Mouse (Mus musculus): Measurements from ENCODE around the gene Pik3r2. TPM values are rescaled to one million over a fixed set of nuclear protein-coding genes. Genes with fewer than 3 reads are reported as not detected.

Pik3r2 gene
- polyA plus RNA-seq, 1 experiment from 2014 or later: 30.1 TPM

GRCm38 (mm10) chr8:70758616-70759561, 17.6 kb downstream of the Pik3r2 start:
- no peak overlapping the region for H3K27ac ChIP-seq (replicated peaks; ENCODE audit: low read depth, low read length)
- H3K9me3 ChIP-seq (replicated peaks; ENCODE audit: control insufficient read depth, low read length): no peaks in the 10 kb centered on the region
- no peak for ATAC-seq (replicated peaks; ENCODE audit: insufficient number of reproducible peaks, low FRiP score, low TSS enrichment, low read depth)
- H3K4me2 ChIP-seq (ENCODE audit: low read depth, low read length): no peak overlapping the region
- no peak for DNase-seq (ENCODE audit: low spot score)
- WGBS: 75% methylated on average over 19 of the region's 19 CpGs
- H3K4me3 ChIP-seq (ENCODE audit: low read depth, low read length): no peak overlapping the region
- no peaks in the 10 kb centered on the region for H3K27me3 ChIP-seq (ENCODE audit: control insufficient read depth, insufficient read depth, low read length)
- no peaks in the 10 kb centered on the region for H3K36me3 ChIP-seq (replicated peaks; ENCODE audit: control insufficient read depth, insufficient read depth, low read depth, low read length)
- no peaks in the 10 kb centered on the region; the same call in 1 of the 2 replicates for H3K4me1 ChIP-seq (ENCODE audit: control insufficient read depth, insufficient read depth, low read length)
- H3K9ac ChIP-seq (replicated peaks; ENCODE audit: low read length): no peak overlapping the region; the same call in 1 of the 2 replicates

GRCm38 (mm10) chr8:70758308-70758615, 18.3 kb downstream of the Pik3r2 start:
- Histone ChIP-seq H3K9me3 (replicated peaks; ENCODE audit: control insufficient read depth, low read length) (no peaks in the 10 kb centered on the region), H3K4me3 (ENCODE audit: low read depth, low read length) (no peak overlapping the region), H3K36me3 (replicated peaks; ENCODE audit: control insufficient read depth, insufficient read depth, low read depth, low read length) (no peaks in the 10 kb centered on the region), H3K4me1 (ENCODE audit: control insufficient read depth, insufficient read depth, low read length) (peaks cover under 1% of the 10 kb centered on the region), H3K4me2 (ENCODE audit: low read depth, low read length) (no peak overlapping the region), H3K27me3 (ENCODE audit: control insufficient read depth, insufficient read depth, low read length) (no peaks in the 10 kb centered on the region), H3K9ac (replicated peaks; ENCODE audit: low read length) (no peak overlapping the region), H3K27ac (replicated peaks; ENCODE audit: low read depth, low read length) (no peak overlapping the region)
- DNase-seq (ENCODE audit: low spot score): no peak
- WGBS: 89% methylated on average over 7 of the region's 7 CpGs
- no peak for ATAC-seq (replicated peaks; ENCODE audit: insufficient number of reproducible peaks, low FRiP score, low TSS enrichment, low read depth)

DNA sequence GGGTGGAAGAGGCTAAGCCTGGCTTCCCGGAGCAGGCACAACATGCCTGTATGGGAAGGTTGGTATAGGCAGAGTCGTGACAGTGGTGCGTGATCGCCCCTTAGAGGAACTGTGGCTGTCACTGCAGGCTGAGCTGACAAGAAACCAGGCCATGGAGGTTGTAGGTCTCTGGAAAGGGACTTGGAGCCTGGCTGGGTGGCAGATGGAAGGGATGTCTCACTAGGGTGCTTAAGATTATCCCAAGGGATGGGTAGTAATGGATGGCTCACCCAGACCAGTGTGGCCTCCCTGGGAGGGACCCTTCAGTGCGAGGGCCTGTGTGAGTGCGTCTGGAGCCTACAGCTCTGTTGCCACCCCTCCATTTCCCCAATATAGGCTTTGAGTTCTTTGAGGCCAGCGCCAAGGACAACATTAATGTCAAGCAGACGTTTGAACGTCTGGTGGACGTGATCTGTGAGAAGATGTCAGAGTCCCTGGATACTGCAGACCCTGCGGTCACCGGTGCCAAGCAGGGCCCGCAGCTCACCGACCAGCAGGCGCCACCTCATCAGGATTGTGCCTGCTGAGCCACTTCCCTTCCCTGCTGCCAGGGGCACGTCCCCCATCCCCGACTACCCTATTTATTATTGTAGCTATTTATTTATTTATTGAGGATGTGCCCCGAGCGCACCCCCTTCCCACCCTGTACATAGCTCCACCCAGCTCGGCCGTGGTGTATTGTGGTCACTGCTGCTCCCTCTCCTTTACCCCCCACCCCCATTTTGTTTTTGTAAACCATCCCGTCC, 18.8 kb downstream of the Pik3r2 start:
- ATAC-seq (replicated peaks; ENCODE audit: insufficient number of reproducible peaks, low FRiP score, low TSS enrichment, low read depth) (no peak), DNase-seq (ENCODE audit: low spot score) (no peak)
- no peak overlapping the region for H3K4me2 ChIP-seq (ENCODE audit: low read depth, low read length)
- H3K27me3 ChIP-seq (ENCODE audit: control insufficient read depth, insufficient read depth, low read length): no peaks in the 10 kb centered on the region
- H3K9me3 ChIP-seq (replicated peaks; ENCODE audit: control insufficient read depth, low read length): no peaks in the 10 kb centered on the region
- peaks cover 3% of the 10 kb centered on the region for H3K4me1 ChIP-seq (ENCODE audit: control insufficient read depth, insufficient read depth, low read length)
- H3K27ac ChIP-seq (replicated peaks; ENCODE audit: low read depth, low read length): no peak overlapping the region
- H3K9ac ChIP-seq (replicated peaks; ENCODE audit: low read length): no peak overlapping the region
- H3K36me3 ChIP-seq (replicated peaks; ENCODE audit: control insufficient read depth, insufficient read depth, low read depth, low read length): no peaks in the 10 kb centered on the region
- H3K4me3 ChIP-seq (ENCODE audit: low read depth, low read length): no peak overlapping the region
- WGBS: 72% methylated on average over 22 of the region's 22 CpGs

DNA sequence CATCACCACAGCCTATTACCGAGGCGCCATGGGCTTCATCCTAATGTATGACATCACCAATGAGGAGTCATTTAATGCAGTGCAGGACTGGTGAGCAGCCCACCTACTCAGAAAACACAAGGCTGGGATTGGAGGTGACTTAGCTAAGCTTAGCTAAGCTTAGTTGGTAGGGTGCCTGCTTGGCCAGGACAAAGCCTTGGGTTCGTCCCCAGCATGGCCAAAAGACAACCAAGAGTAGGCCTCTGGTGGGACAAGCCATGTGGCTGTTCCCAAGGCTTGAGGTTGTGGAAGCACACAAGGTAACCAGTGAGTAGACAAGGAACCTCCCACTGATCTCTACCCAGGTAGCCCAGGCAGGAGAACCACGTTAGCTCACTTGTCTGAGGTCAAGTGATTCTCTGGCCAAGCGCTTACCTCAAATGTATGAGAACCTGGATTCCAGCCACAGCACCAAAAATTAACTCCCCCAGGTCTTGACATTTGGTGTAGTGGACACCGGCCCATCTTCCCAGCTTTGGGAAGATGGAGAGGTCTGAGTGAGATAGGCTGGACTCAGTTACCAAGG, 20.0 kb downstream of the Pik3r2 start:
- Histone ChIP-seq H3K4me1 (ENCODE audit: control insufficient read depth, insufficient read depth, low read length) (peaks cover 3% of the 10 kb centered on the region), H3K27ac (replicated peaks; ENCODE audit: low read depth, low read length) (no peak overlapping the region), H3K9ac (replicated peaks; ENCODE audit: low read length) (no peak overlapping the region), H3K4me2 (ENCODE audit: low read depth, low read length) (no peak overlapping the region), H3K36me3 (replicated peaks; ENCODE audit: control insufficient read depth, insufficient read depth, low read depth, low read length) (no peaks in the 10 kb centered on the region), H3K9me3 (replicated peaks; ENCODE audit: control insufficient read depth, low read length) (no peaks in the 10 kb centered on the region), H3K27me3 (ENCODE audit: control insufficient read depth, insufficient read depth, low read length) (no peaks in the 10 kb centered on the region), H3K4me3 (ENCODE audit: low read depth, low read length) (no peak overlapping the region)
- DNase-seq (ENCODE audit: low spot score) (no peak), ATAC-seq (replicated peaks; ENCODE audit: insufficient number of reproducible peaks, low FRiP score, low TSS enrichment, low read depth) (no peak)
- 90% methylated on average over 6 of the region's 6 CpGs for WGBS

- ATAC-seq (replicated peaks; ENCODE audit: insufficient number of reproducible peaks, low FRiP score, low TSS enrichment, low read depth) (no peak), DNase-seq (ENCODE audit: low spot score) (no peak)
- H3K9me3 ChIP-seq (replicated peaks; ENCODE audit: control insufficient read depth, low read length): no peaks in the 10 kb centered on the region
These were observed 20.6 kb downstream of the Pik3r2 start for GRCm38 (mm10) chr8:70755661-70756475.

DNA sequence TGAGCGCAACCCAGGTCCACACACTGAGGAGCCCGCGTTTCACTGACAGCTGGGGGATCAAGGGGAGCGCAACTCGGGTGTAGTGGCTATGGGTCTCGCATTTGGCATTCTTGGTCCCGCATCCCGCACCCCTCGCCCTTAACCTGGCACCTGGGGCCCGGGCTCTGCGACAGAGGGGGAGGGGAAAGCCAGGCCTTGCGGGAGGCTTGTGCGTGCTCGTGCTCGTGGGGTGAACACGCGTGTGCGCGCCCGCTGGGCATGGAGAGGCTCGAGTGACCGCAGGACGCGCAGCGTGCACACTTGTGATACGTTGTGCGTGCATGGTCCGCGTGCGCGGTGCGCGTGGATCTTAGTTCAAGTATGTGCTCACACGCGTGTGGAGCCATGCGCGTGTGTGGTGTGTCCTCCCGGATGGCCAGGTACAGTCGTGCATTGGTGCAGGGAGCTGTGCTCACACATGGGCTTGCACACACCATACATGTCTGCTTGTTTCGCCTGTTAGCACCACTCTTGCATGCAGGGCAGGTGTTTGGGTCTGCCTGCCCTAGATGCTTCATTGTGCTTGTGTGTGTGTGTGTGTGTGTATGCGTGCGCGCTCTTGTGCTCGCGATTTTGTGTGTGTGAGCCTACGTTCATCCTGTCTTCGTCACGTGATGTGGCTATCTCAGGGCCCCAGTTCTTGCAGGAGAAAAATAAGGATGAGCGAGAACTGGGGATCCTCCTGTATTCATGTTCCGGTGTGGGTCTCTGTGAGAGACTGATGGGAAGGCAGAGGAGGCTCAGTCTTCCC, 21.4 kb downstream of the Pik3r2 start:
- WGBS: 18% methylated on average over 50 of the region's 50 CpGs
- H3K4me1 ChIP-seq (ENCODE audit: control insufficient read depth, insufficient read depth, low read length): peaks cover 3% of the 10 kb centered on the region
- H3K4me2 ChIP-seq (ENCODE audit: low read depth, low read length): peak overlapping the region; percentile 95
- H3K27me3 ChIP-seq (ENCODE audit: control insufficient read depth, insufficient read depth, low read length): no peaks in the 10 kb centered on the region
- peak; percentile 34 for ATAC-seq (replicated peaks; ENCODE audit: insufficient number of reproducible peaks, low FRiP score, low TSS enrichment, low read depth)
- H3K9ac ChIP-seq (replicated peaks; ENCODE audit: low read length): peak overlapping the region; percentile 81
- H3K36me3 ChIP-seq (replicated peaks; ENCODE audit: control insufficient read depth, insufficient read depth, low read depth, low read length): no peaks in the 10 kb centered on the region
- no peaks in the 10 kb centered on the region for H3K9me3 ChIP-seq (replicated peaks; ENCODE audit: control insufficient read depth, low read length)
- H3K4me3 ChIP-seq (ENCODE audit: low read depth, low read length): peak overlapping the region; percentile 68
- DNase-seq (ENCODE audit: low spot score): peak; percentile 54
- H3K27ac ChIP-seq (replicated peaks; ENCODE audit: low read depth, low read length): no peak overlapping the region

More at GRCm38 (mm10) chr8:70755661-70756475, 20.6 kb downstream of the Pik3r2 start:
- Histone ChIP-seq H3K4me2 (ENCODE audit: low read depth, low read length) (no peak overlapping the region), H3K9ac (replicated peaks; ENCODE audit: low read length) (no peak overlapping the region; the same call in 1 of the 2 replicates), H3K4me1 (ENCODE audit: control insufficient read depth, insufficient read depth, low read length) (peaks cover 3% of the 10 kb centered on the region), H3K36me3 (replicated peaks; ENCODE audit: control insufficient read depth, insufficient read depth, low read depth, low read length) (no peaks in the 10 kb centered on the region), H3K27me3 (ENCODE audit: control insufficient read depth, insufficient read depth, low read length) (no peaks in the 10 kb centered on the region), H3K27ac (replicated peaks; ENCODE audit: low read depth, low read length) (no peak overlapping the region), H3K4me3 (ENCODE audit: low read depth, low read length) (peak overlapping the region; percentile 10; the same call in 1 of the 2 replicates)
- 85% methylated on average over 24 of the region's 24 CpGs for WGBS

Data from embryonic facial prominence, embryonic 11.5 days (tissue).